23 mouse cellular contexts compared by ENCODE assay signal in genomic region chr1:131634495-131634894, GRCm38 (mm10). TPM values are rescaled to one million over a fixed set of nuclear protein-coding genes. Genes with fewer than 3 reads are reported as not detected.
"Had no signal": no experiment of that assay in that cellular context is flagged by ENCODE, and none has a peak within 500 bp of the region (broad histone marks: within the 10 kb centered on the region; RNA-seq: fewer than 3 reads in every experiment).

No protein-coding gene starts in this region.

- H3K9ac ChIP-seq: neural tube, embryonic 13.5 days; neural tube, embryonic 15.5 days; stomach, embryonic 15.5 days had no signal

- DNase-seq: retina, postnatal 1 day; right cerebral cortex, adult 18-20 months; right cerebral cortex, postnatal 14 days; right cerebral cortex, postnatal 25 days; right cerebral cortex, postnatal 4 days; spleen, adult 18-20 months; thymus, adult 18-20 months; thymus, adult 2 months; thymus, postnatal 14 days; thymus, postnatal 25 days; thymus, postnatal 36 days; thymus, postnatal 4 days had no signal

- H3K27me3 ChIP-seq: neural tube, embryonic 13.5 days; neural tube, embryonic 15.5 days; stomach, embryonic 15.5 days had no signal

- H3K4me3 ChIP-seq: neural tube, embryonic 13.5 days; neural tube, embryonic 15.5 days; stomach, embryonic 15.5 days had no signal

- H3K27ac ChIP-seq: neural tube, embryonic 13.5 days; neural tube, embryonic 15.5 days; stomach, embryonic 15.5 days; stomach, postnatal 0 days had no signal

- H3K4me1 ChIP-seq: neural tube, embryonic 13.5 days; neural tube, embryonic 15.5 days; stomach, embryonic 15.5 days had no signal

- H3K9me3 ChIP-seq: neural tube, embryonic 13.5 days; neural tube, embryonic 15.5 days; stomach, embryonic 15.5 days had no signal

- H3K36me3 ChIP-seq: neural tube, embryonic 13.5 days; neural tube, embryonic 15.5 days; stomach, embryonic 15.5 days had no signal

RNA-seq across cellular contexts. Expression of gene Ctse, which starts 3.6 kb away (rescaled TPM):
- polyA plus RNA-seq: neural tube, embryonic 13.5 days; neural tube, embryonic 14.5 days; neural tube, embryonic 15.5 days had no signal

RNA-seq across cellular contexts. Expression of gene Avpr1b, which starts 35.5 kb away (rescaled TPM):
- total RNA-seq: neutrophil, adult 5-6 weeks had no signal
- polyA plus RNA-seq: neural tube, embryonic 13.5 days; neural tube, embryonic 14.5 days; neural tube, embryonic 15.5 days; spleen, adult 2 months; stomach, embryonic 14.5 days; stomach, embryonic 15.5 days; testis, adult 2 months; thymus, adult 2 months; thymus, postnatal 0 days; urinary bladder, adult 2 months had no signal
